Mouse (Mus musculus): ENCODE measurements around the gene Serpinb3a. TPM values are rescaled to one million over a fixed set of nuclear protein-coding genes. Genes with fewer than 3 reads are reported as not detected.
"Not testable (repeated sequence)": the region's sequence is repeated elsewhere in the genome, so short reads cannot be mapped to it uniquely, and the experiment has no call there.

The Serpinb3a gene
- total RNA-seq (2012; rRNA removed): not detected in 2 replicates

- Histone ChIP-seq H3K9me3 (ENCODE audit: control insufficient read depth, insufficient read depth, low read depth, low read length) (no peaks in the 10 kb centered on the region), H3K4me1 (ENCODE audit: control insufficient read depth in 2 of 2, insufficient read depth in 2 of 2, low read length in 2 of 2, poor library complexity in 1 of 2) (no peaks in the 10 kb centered on the region), H3K9ac (ENCODE audit: insufficient read depth, low read depth, low read length, poor library complexity, severe bottlenecking) (no peak within 1 kb of the TSS), H3K36me3 (ENCODE audit: control insufficient read depth, insufficient read depth, low read length, poor library complexity, severe bottlenecking) (no peaks in the 10 kb centered on the region), H3K27ac (ENCODE audit: insufficient read depth, low read depth, low read length, poor library complexity, severe bottlenecking) (no peak within 1 kb of the TSS), H3K4me3 (ENCODE audit: insufficient read depth in 1 of 2, low read depth in 1 of 2, low read length in 2 of 2, poor library complexity in 1 of 2, severe bottlenecking in 1 of 2) (no peak within 1 kb of the TSS)
- TF ChIP-seq HCFC1 (IDR thresholded peaks at IDR 0.05; ENCODE audit: borderline replicate concordance, insufficient read depth, low read length) (no peak), CHD2 (IDR thresholded peaks at IDR 0.05; ENCODE audit: low read depth, low read length) (no peak), MAFK (IDR thresholded peaks at IDR 0.05; ENCODE audit: insufficient read depth, low read depth, low read length) (no peak), ZC3H11A (IDR thresholded peaks at IDR 0.05; ENCODE audit: borderline replicate concordance, low read depth, low read length) (no peak), ZNF384 (IDR thresholded peaks at IDR 0.05; ENCODE audit: low read depth, low read length) (no peak)
- DNase-seq (ENCODE audit: low read depth, low spot score): no peak
- in situ Hi-C loops (cut with MboI; ENCODE audit: low sequenced_read_pairs in 2 of 2, unreplicated experiment in 2 of 2): no loop called here
Measured at GRCm38 (mm10) chr1:107052203-107052602, at the start of gene Serpinb3a. TSS of gene Serpinb3a (minus strand) at chr1:107052303.

GRCm38 (mm10) chr1:107098417-107098816, 46.3 kb upstream of the Serpinb3a start:
- Histone ChIP-seq H3K4me3 (ENCODE audit: insufficient read depth in 1 of 2, low read depth in 1 of 2, low read length in 2 of 2, poor library complexity in 1 of 2, severe bottlenecking in 1 of 2) (no peak overlapping the region), H3K36me3 (ENCODE audit: control insufficient read depth, insufficient read depth, low read length, poor library complexity, severe bottlenecking) (no peaks in the 10 kb centered on the region), H3K27ac (ENCODE audit: insufficient read depth, low read depth, low read length, poor library complexity, severe bottlenecking) (no peak overlapping the region), H3K4me1 (ENCODE audit: control insufficient read depth in 2 of 2, insufficient read depth in 2 of 2, low read length in 2 of 2, poor library complexity in 1 of 2) (peaks cover 0 to 2% of the 10 kb centered on the region in 2 experiments; a peak in 1 of 4 replicates), H3K9me3 (ENCODE audit: control insufficient read depth, insufficient read depth, low read depth, low read length) (no peaks in the 10 kb centered on the region), H3K9ac (ENCODE audit: insufficient read depth, low read depth, low read length, poor library complexity, severe bottlenecking) (no peak overlapping the region)
- in situ Hi-C loops (cut with MboI; ENCODE audit: low sequenced_read_pairs in 2 of 2, unreplicated experiment in 2 of 2): no loop called here
- TF ChIP-seq ZNF384 (IDR thresholded peaks at IDR 0.05; ENCODE audit: low read depth, low read length): no peak
- no peak for TF ChIP-seq MAFK (IDR thresholded peaks at IDR 0.05; ENCODE audit: insufficient read depth, low read depth, low read length)
- TF ChIP-seq HCFC1 (IDR thresholded peaks at IDR 0.05; ENCODE audit: borderline replicate concordance, insufficient read depth, low read length): no peak
- no peak for TF ChIP-seq ZC3H11A (IDR thresholded peaks at IDR 0.05; ENCODE audit: borderline replicate concordance, low read depth, low read length)
- TF ChIP-seq CHD2 (IDR thresholded peaks at IDR 0.05; ENCODE audit: low read depth, low read length): no peak
- no peak for DNase-seq (ENCODE audit: low read depth, low spot score)

- no peaks in the 10 kb centered on the region for H3K36me3 ChIP-seq (ENCODE audit: control insufficient read depth, insufficient read depth, low read length, poor library complexity, severe bottlenecking)
- no peak within 1 kb of the TSS for H3K9ac ChIP-seq (ENCODE audit: insufficient read depth, low read depth, low read length, poor library complexity, severe bottlenecking)
- no peaks in the 10 kb centered on the region for H3K4me1 ChIP-seq (ENCODE audit: control insufficient read depth in 2 of 2, insufficient read depth in 2 of 2, low read length in 2 of 2, poor library complexity in 1 of 2)
- H3K4me3 ChIP-seq (ENCODE audit: insufficient read depth in 1 of 2, low read depth in 1 of 2, low read length in 2 of 2, poor library complexity in 1 of 2, severe bottlenecking in 1 of 2): no peak within 1 kb of the TSS
- TF ChIP-seq HCFC1 (IDR thresholded peaks at IDR 0.05; ENCODE audit: borderline replicate concordance, insufficient read depth, low read length): no peak
- no peak for TF ChIP-seq ZNF384 (IDR thresholded peaks at IDR 0.05; ENCODE audit: low read depth, low read length)
- no peak for TF ChIP-seq ZC3H11A (IDR thresholded peaks at IDR 0.05; ENCODE audit: borderline replicate concordance, low read depth, low read length)
- H3K27ac ChIP-seq (ENCODE audit: insufficient read depth, low read depth, low read length, poor library complexity, severe bottlenecking): no peak within 1 kb of the TSS
- in situ Hi-C loops (cut with MboI; ENCODE audit: low sequenced_read_pairs in 2 of 2, unreplicated experiment in 2 of 2): no loop called here
- DNase-seq (ENCODE audit: low read depth, low spot score): no peak
- no peaks in the 10 kb centered on the region for H3K9me3 ChIP-seq (ENCODE audit: control insufficient read depth, insufficient read depth, low read depth, low read length)
Measured at GRCm38 (mm10) chr1:107083406-107083805, 31.3 kb upstream of the Serpinb3a start, which contains the start of gene Serpinb3d. TSS of gene Serpinb3d (minus strand) at chr1:107083506.

- H3K27ac ChIP-seq (ENCODE audit: insufficient read depth, low read depth, low read length, poor library complexity, severe bottlenecking); in situ Hi-C loops (cut with MboI; ENCODE audit: low sequenced_read_pairs in 2 of 2, unreplicated experiment in 2 of 2); H3K36me3 ChIP-seq (ENCODE audit: control insufficient read depth, insufficient read depth, low read length, poor library complexity, severe bottlenecking); H3K4me3 ChIP-seq (ENCODE audit: insufficient read depth in 1 of 2, low read depth in 1 of 2, low read length in 2 of 2, poor library complexity in 1 of 2, severe bottlenecking in 1 of 2); DNase-seq (ENCODE audit: low read depth, low spot score); H3K9ac ChIP-seq (ENCODE audit: insufficient read depth, low read depth, low read length, poor library complexity, severe bottlenecking); H3K9me3 ChIP-seq (ENCODE audit: control insufficient read depth, insufficient read depth, low read depth, low read length); H3K4me1 ChIP-seq (ENCODE audit: control insufficient read depth in 2 of 2, insufficient read depth in 2 of 2, low read length in 2 of 2, poor library complexity in 1 of 2): not testable (repeated sequence)
Measured at GRCm38 (mm10) chr1:107034236-107034635, 17.9 kb downstream of the Serpinb3a start.

- DNase-seq (ENCODE audit: low read depth, low spot score): no peak
Measured at GRCm38 (mm10) chr1:107025886-107026285, 26.2 kb downstream of the Serpinb3a start.

More at GRCm38 (mm10) chr1:107025886-107026285, 26.2 kb downstream of the Serpinb3a start:
- in situ Hi-C loops (cut with MboI; ENCODE audit: low sequenced_read_pairs in 2 of 2, unreplicated experiment in 2 of 2): no loop called here
- no peaks in the 10 kb centered on the region for H3K36me3 ChIP-seq (ENCODE audit: control insufficient read depth, insufficient read depth, low read length, poor library complexity, severe bottlenecking)
- TF ChIP-seq CHD2 (IDR thresholded peaks at IDR 0.05; ENCODE audit: low read depth, low read length): no peak
- no peak for TF ChIP-seq HCFC1 (IDR thresholded peaks at IDR 0.05; ENCODE audit: borderline replicate concordance, insufficient read depth, low read length)
- TF ChIP-seq ZNF384 (IDR thresholded peaks at IDR 0.05; ENCODE audit: low read depth, low read length): no peak
- no peak for TF ChIP-seq MAFK (IDR thresholded peaks at IDR 0.05; ENCODE audit: insufficient read depth, low read depth, low read length)
- no peak for TF ChIP-seq ZC3H11A (IDR thresholded peaks at IDR 0.05; ENCODE audit: borderline replicate concordance, low read depth, low read length)
- H3K4me3 ChIP-seq (ENCODE audit: insufficient read depth in 1 of 2, low read depth in 1 of 2, low read length in 2 of 2, poor library complexity in 1 of 2, severe bottlenecking in 1 of 2): no peak overlapping the region
- no peak overlapping the region for H3K9ac ChIP-seq (ENCODE audit: insufficient read depth, low read depth, low read length, poor library complexity, severe bottlenecking)
- no peaks in the 10 kb centered on the region for H3K9me3 ChIP-seq (ENCODE audit: control insufficient read depth, insufficient read depth, low read depth, low read length)
- no peaks in the 10 kb centered on the region for H3K4me1 ChIP-seq (ENCODE audit: control insufficient read depth in 2 of 2, insufficient read depth in 2 of 2, low read length in 2 of 2, poor library complexity in 1 of 2)
- H3K27ac ChIP-seq (ENCODE audit: insufficient read depth, low read depth, low read length, poor library complexity, severe bottlenecking): no peak overlapping the region

Data from ES-E14 (cell line).